Mouse (Mus musculus) liver, adult 2 months (tissue): ENCODE data around the gene Cmip. TPM values are rescaled to one million over a fixed set of nuclear protein-coding genes. Genes with fewer than 3 reads are reported as not detected.

ENCODE experiments used
- DNase-seq: peaks from one replicate; pipeline ENCODE4 v3.0.0-alpha.2; 2011; ENCODE audit warnings: low read depth, low spot score; ENCODE audit errors: extremely low read depth
- H3K27ac ChIP-seq: fragments of 200-500 bp; replicated peaks from 2 replicates; pipeline ENCODE4 v1.5.1; 2012; ENCODE audit warnings: low read depth, mild to moderate bottlenecking, control low read depth, inconsistent platforms, low read length; ENCODE audit not compliant: insufficient read depth
- H3K27me3 ChIP-seq: fragments of 200-500 bp; 2 replicates; pipeline ENCODE4 v1.6.1; 2012; ENCODE audit warnings: mild to moderate bottlenecking, moderate library complexity, low read length, inconsistent platforms; ENCODE audit not compliant: control insufficient read depth, insufficient read depth
- H3K36me3 ChIP-seq: fragments of 200-500 bp; 2 replicates; pipeline ENCODE4 v1.6.1; 2012; ENCODE audit warnings: low read length, inconsistent platforms; ENCODE audit not compliant: control insufficient read depth, insufficient read depth
- H3K4me1 ChIP-seq: fragments of 200-500 bp; 2 replicates; pipeline ENCODE4 v1.6.1; 2011; ENCODE audit warnings: low read length; ENCODE audit not compliant: control insufficient read depth, insufficient read depth
- H3K4me3 ChIP-seq: fragments of 200-500 bp; 2 replicates; pipeline ENCODE4 v1.5.1; 2011; ENCODE audit warnings: low read depth, mild to moderate bottlenecking, control low read depth, low read length, moderate library complexity; ENCODE audit not compliant: insufficient read depth
- H3K79me2 ChIP-seq: fragments of 200-500 bp; 2 replicates; pipeline ENCODE4 v1.6.1; 2012; ENCODE audit warnings: inconsistent platforms, mild to moderate bottlenecking, low read length, moderate library complexity; ENCODE audit not compliant: control insufficient read depth, insufficient read depth
- H3K9ac ChIP-seq: fragments of 200-500 bp; 2 replicates; pipeline ENCODE4 v1.6.1; 2012; ENCODE audit warnings: low read depth, mild to moderate bottlenecking, control low read depth, inconsistent platforms, low read length
- CTCF ChIP-seq: fragments of 200-500 bp; IDR thresholded peaks from 2 replicates; pipeline ENCODE4 v1.5.1; 2011; ENCODE audit warnings: low read depth, low read length, control low read depth
- POLR2A ChIP-seq: fragments of 200-500 bp; IDR thresholded peaks from 2 replicates; pipeline ENCODE4 v1.6.1; 2011; ENCODE audit warnings: low read length, control low read depth; ENCODE audit not compliant: insufficient read depth; ENCODE audit errors: extremely low read depth
- WGBS: fragments of 180-500 bp; shearing (Covaris S2); methylation state at CpG from one replicate; pipeline ENCODE4 v1.1.7; 2018; 5-methylcytosine and 5-hydroxymethylcytosine counted together
- polyA plus RNA-seq: library from polyadenylated mRNA; depleted of rRNA; stranded (reverse); fragments of >200 nt; gene quantifications from 2 replicates; pipeline ENCODE4 v1.2.3, GENCODE M21; 2012
- total RNA-seq: library from RNA; depleted of rRNA; stranded (reverse); fragments of >200 nt; gene quantifications from 2 replicates; pipeline ENCODE4 v1.2.3, GENCODE M21; 2014

Gene Cmip
- total and polyA plus RNA-seq, 2 experiments: 8.8 to 21.0 TPM

DNA sequence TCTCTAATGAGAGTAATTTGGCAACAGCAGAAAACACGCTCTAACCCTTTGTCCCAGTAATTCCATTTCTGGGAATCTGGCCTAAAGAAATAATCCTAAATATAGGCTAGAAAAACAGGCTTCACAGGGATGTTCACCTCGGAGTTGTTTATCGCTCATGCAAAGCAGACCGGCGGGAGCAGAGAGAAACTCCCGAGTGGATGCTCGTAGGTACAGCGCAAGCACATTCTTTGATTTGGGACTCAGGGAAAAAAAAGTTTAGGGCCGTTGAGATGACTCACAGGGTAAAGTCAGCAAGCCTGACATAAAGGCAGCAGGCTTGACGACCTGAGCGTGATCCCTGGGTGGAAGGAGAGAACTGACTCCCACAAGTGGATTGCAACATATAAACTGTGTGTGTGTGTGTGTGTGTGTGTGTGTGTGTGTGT, 116.2 kb downstream of the Cmip start:
- Histone ChIP-seq H3K9ac (no peak overlapping the region), H3K36me3 (no peaks in the 10 kb centered on the region), H3K4me1 (peaks cover 20% of the 10 kb centered on the region), H3K79me2 (peaks cover 68% of the 10 kb centered on the region), H3K27ac (no peak overlapping the region), H3K4me3 (no peak overlapping the region), H3K27me3 (no peaks in the 10 kb centered on the region)
- no peak for TF ChIP-seq CTCF
- no peak for TF ChIP-seq POLR2A
- 36% methylated on average over 11 of the region's 11 CpGs for WGBS
- no peak for DNase-seq

GRCm38 (mm10) chr8:117374087-117374486, 117.2 kb downstream of the Cmip start:
- TF ChIP-seq CTCF (no peak), POLR2A (no peak)
- Histone ChIP-seq H3K79me2 (peaks cover 75% of the 10 kb centered on the region), H3K27me3 (no peaks in the 10 kb centered on the region), H3K4me1 (peaks cover 13% of the 10 kb centered on the region), H3K4me3 (no peak overlapping the region), H3K27ac (no peak overlapping the region), H3K9ac (no peak overlapping the region), H3K36me3 (no peaks in the 10 kb centered on the region)
- 92% methylated on average over 3 of the region's 3 CpGs for WGBS
- no peak for DNase-seq

GRCm38 (mm10) chr8:117376997-117377396, 120.1 kb downstream of the Cmip start:
- H3K4me1 ChIP-seq: peaks cover 2% of the 10 kb centered on the region; the same call in 1 of the 2 replicates
- no peak overlapping the region for H3K27ac ChIP-seq
- 94% methylated on average over 16 of the region's 16 CpGs for WGBS
- no peak for DNase-seq
- H3K27me3 ChIP-seq: no peaks in the 10 kb centered on the region
- no peak overlapping the region for H3K4me3 ChIP-seq
- no peak overlapping the region for H3K9ac ChIP-seq
- H3K36me3 ChIP-seq: no peaks in the 10 kb centered on the region
- TF ChIP-seq CTCF: no peak
- no peak for TF ChIP-seq POLR2A
- peaks cover 60% of the 10 kb centered on the region for H3K79me2 ChIP-seq

DNA sequence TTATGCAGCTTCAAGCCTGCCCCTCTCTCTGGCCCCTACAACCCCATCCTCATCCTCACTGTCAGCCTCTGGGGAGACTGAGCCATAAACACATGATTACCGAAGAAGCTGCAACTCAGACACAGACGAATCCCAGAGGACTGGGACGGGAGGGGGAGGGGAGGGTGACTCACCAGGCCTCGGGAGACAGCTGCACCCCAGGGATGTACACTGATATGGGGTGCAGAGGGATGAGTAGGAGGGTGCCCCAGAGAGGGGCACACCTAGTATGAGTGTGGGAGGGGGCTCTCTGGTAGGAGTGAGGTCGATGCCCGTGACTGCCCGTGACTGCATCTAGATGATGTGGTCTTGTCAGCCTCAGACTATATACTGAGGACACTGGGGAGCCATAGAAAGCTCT, 121.8 kb downstream of the Cmip start:
- no peaks in the 10 kb centered on the region; the same call in 1 of the 2 replicates for H3K4me1 ChIP-seq
- H3K27ac ChIP-seq: no peak overlapping the region
- H3K36me3 ChIP-seq: no peaks in the 10 kb centered on the region
- H3K9ac ChIP-seq: no peak overlapping the region
- H3K4me3 ChIP-seq: no peak overlapping the region
- no peak for DNase-seq
- H3K27me3 ChIP-seq: no peaks in the 10 kb centered on the region
- TF ChIP-seq CTCF (no peak), POLR2A (no peak)
- peaks cover 65% of the 10 kb centered on the region for H3K79me2 ChIP-seq
- WGBS: 79% methylated on average over 7 of the region's 7 CpGs

DNA sequence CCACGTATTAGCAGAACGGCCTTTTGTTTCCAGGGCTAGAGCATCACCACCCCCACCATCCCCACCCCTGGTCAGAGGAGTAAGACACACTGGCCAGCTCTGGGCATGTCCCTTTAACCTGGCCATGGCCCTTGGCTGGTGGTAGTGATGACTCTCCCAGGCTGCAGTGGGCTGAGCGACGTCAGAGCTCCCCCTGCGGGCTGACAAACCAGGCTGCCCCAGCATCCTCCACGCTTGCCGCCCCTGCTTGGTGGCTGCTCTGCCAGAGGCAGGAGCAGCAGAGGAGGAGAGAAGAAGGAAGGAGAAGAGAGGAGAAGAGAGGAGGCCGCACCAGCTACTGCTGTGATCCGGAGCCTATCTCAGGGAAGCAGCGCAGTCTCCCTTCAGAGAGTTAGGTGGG, 122.3 kb downstream of the Cmip start:
- no peak for DNase-seq
- WGBS: 70% methylated on average over 10 of the region's 10 CpGs
- Histone ChIP-seq H3K4me3 (no peak overlapping the region), H3K4me1 (no peaks in the 10 kb centered on the region; the same call in 1 of the 2 replicates), H3K79me2 (peaks cover 64% of the 10 kb centered on the region), H3K9ac (no peak overlapping the region), H3K36me3 (no peaks in the 10 kb centered on the region), H3K27ac (no peak overlapping the region), H3K27me3 (no peaks in the 10 kb centered on the region)
- TF ChIP-seq POLR2A: no peak
- peak; percentile 72 for TF ChIP-seq CTCF

DNA sequence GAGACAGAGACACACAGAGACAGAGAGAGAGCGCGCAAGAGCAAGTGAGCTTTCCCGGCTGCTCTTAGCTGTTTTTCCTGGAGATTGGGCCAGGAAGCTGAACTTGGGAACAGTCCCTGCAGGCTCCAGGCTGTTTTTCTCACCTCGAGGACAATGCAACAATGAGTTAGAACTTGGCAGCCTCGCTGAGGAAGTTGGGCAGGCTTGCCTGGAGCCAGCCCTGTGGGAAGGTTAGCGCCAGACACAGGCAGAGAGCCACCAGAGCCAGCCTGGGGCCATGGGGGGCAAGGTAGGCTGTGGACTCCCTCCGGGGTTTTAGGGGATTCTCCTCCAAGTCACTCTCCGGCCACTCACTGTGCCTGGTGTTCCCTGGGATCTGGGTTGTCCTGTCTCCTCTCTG, 123.9 kb downstream of the Cmip start:
- TF ChIP-seq CTCF: no peak
- TF ChIP-seq POLR2A: no peak
- Histone ChIP-seq H3K36me3 (no peaks in the 10 kb centered on the region), H3K27me3 (no peaks in the 10 kb centered on the region), H3K27ac (peak overlapping the region; percentile 46), H3K4me3 (no peak overlapping the region), H3K9ac (no peak overlapping the region), H3K4me1 (no peaks in the 10 kb centered on the region), H3K79me2 (peaks cover 59% of the 10 kb centered on the region)
- no peak for DNase-seq
- 68% methylated on average over 8 of the region's 8 CpGs for WGBS
